Mouse (Mus musculus) kidney, embryonic 14.5 days (tissue): ENCODE measurements around the gene Tgfbr3. TPM values are rescaled to one million over a fixed set of nuclear protein-coding genes. Genes with fewer than 3 reads are reported as not detected.

ENCODE experiments used
- ATAC-seq: fragments of 200-750 bp; cut with Nextera tagmentation; 2 replicates; pipeline ENCODE4 v1.8.0; 2017; ENCODE audit warnings: moderate number of reproducible peaks, mild to moderate bottlenecking, moderate TSS enrichment, moderate library complexity; ENCODE audit not compliant: low FRiP score, low TSS enrichment
- H3K27ac ChIP-seq: fragments of 300-500 bp; sonication (generic); 2 replicates; pipeline ENCODE4 v1.5.1; 2014; ENCODE audit warnings: low read depth, mild to moderate bottlenecking, low read length, moderate library complexity, mixed read lengths
- H3K27me3 ChIP-seq: fragments of 300-500 bp; sonication (generic); 2 replicates; pipeline ENCODE4 v1.6.1; 2014; ENCODE audit warnings: mild to moderate bottlenecking, low read length; ENCODE audit not compliant: control insufficient read depth, insufficient read depth
- H3K36me3 ChIP-seq: fragments of 300-500 bp; sonication (generic); 2 replicates; pipeline ENCODE4 v1.6.1; 2014; ENCODE audit warnings: low read length, mixed read lengths; ENCODE audit not compliant: control insufficient read depth, insufficient read depth
- H3K4me1 ChIP-seq: fragments of 300-500 bp; sonication (generic); 2 replicates; pipeline ENCODE4 v1.6.1; 2014; ENCODE audit warnings: low read length, mixed read lengths; ENCODE audit not compliant: control insufficient read depth, insufficient read depth
- H3K4me2 ChIP-seq: fragments of 300-500 bp; sonication (generic); replicated peaks from 2 replicates; pipeline ENCODE4 v1.6.1; 2014; ENCODE audit warnings: low read depth, mild to moderate bottlenecking, low read length
- H3K4me3 ChIP-seq: fragments of 300-500 bp; sonication (generic); 2 replicates; pipeline ENCODE4 v1.5.1; 2014; ENCODE audit warnings: mild to moderate bottlenecking, low read length
- H3K9ac ChIP-seq: fragments of 300-500 bp; sonication (generic); 2 replicates; pipeline ENCODE4 v1.6.1; 2014; ENCODE audit warnings: low read depth, mild to moderate bottlenecking, low read length, moderate library complexity
- H3K9me3 ChIP-seq: fragments of 300-500 bp; sonication (generic); 2 replicates; pipeline ENCODE4 v1.6.1; 2016; ENCODE audit warnings: low read length; ENCODE audit not compliant: control insufficient read depth
- WGBS: fragments of 180-500 bp; shearing (Covaris S2); extraction: QIAGEN DNeasy Blood & Tissue Kit; methylation state at CpG from one replicate; pipeline ENCODE4 v1.1.7; 2014; 5-methylcytosine and 5-hydroxymethylcytosine counted together
- polyA plus RNA-seq: library from polyadenylated mRNA; unstranded; fragments of >200 nt; fragmentation: Nextera tagmentation; extraction: Ambion mirVana; gene quantifications from 2 replicates; pipeline ENCODE4 v1.2.1, GENCODE M21; 2014

Gene Tgfbr3
- polyA plus RNA-seq, 1 experiment from 2014 or later, result 18.0 TPM

- Histone ChIP-seq H3K4me1 (peaks cover 8% of the 10 kb centered on the region), H3K9me3 (no peaks in the 10 kb centered on the region), H3K9ac (no peak overlapping the region), H3K4me3 (no peak overlapping the region), H3K4me2 (no peak overlapping the region), H3K27me3 (no peaks in the 10 kb centered on the region), H3K27ac (no peak overlapping the region), H3K36me3 (no peaks in the 10 kb centered on the region)
- WGBS, result 92% methylated on average over 5 of the region's 5 CpGs
- no peak for ATAC-seq
Measured at GRCm38 (mm10) chr5:107179194-107179593, 110.2 kb downstream of the Tgfbr3 start.

- Histone ChIP-seq H3K27ac (no peak overlapping the region), H3K9me3 (no peaks in the 10 kb centered on the region), H3K27me3 (no peaks in the 10 kb centered on the region), H3K36me3 (no peaks in the 10 kb centered on the region), H3K4me1 (no peaks in the 10 kb centered on the region), H3K4me3 (no peak overlapping the region), H3K9ac (no peak overlapping the region), H3K4me2 (no peak overlapping the region)
- WGBS, result 58% methylated on average over 6 of the region's 6 CpGs
- no peak for ATAC-seq
Measured at GRCm38 (mm10) chr5:107177791-107178190, 111.6 kb downstream of the Tgfbr3 start.

- WGBS, result 69% methylated on average over 2 of the region's 2 CpGs
- no peaks in the 10 kb centered on the region for H3K36me3 ChIP-seq
- ATAC-seq, result no peak
- H3K9ac ChIP-seq, result no peak overlapping the region
- no peaks in the 10 kb centered on the region for H3K4me1 ChIP-seq
- no peak overlapping the region for H3K4me2 ChIP-seq
- no peak overlapping the region for H3K4me3 ChIP-seq
- no peak overlapping the region for H3K27ac ChIP-seq
- no peaks in the 10 kb centered on the region for H3K27me3 ChIP-seq
- H3K9me3 ChIP-seq, result no peaks in the 10 kb centered on the region
Measured at GRCm38 (mm10) chr5:107177248-107177647, 112.2 kb downstream of the Tgfbr3 start.

GRCm38 (mm10) chr5:107176796-107177195 lies 112.6 kb downstream of the Tgfbr3 start:
- Histone ChIP-seq H3K36me3 (no peaks in the 10 kb centered on the region), H3K4me1 (no peaks in the 10 kb centered on the region), H3K9me3 (no peaks in the 10 kb centered on the region), H3K4me2 (no peak overlapping the region), H3K4me3 (no peak overlapping the region), H3K27me3 (no peaks in the 10 kb centered on the region), H3K27ac (no peak overlapping the region), H3K9ac (no peak overlapping the region)
- WGBS, result 61% methylated on average over 4 of the region's 4 CpGs
- ATAC-seq, result no peak

GRCm38 (mm10) chr5:107176196-107176595 lies 113.2 kb downstream of the Tgfbr3 start:
- ATAC-seq, result no peak
- no peaks in the 10 kb centered on the region for H3K36me3 ChIP-seq
- H3K27me3 ChIP-seq, result no peaks in the 10 kb centered on the region
- H3K4me1 ChIP-seq, result no peaks in the 10 kb centered on the region
- no peak overlapping the region for H3K4me2 ChIP-seq
- no peak overlapping the region for H3K4me3 ChIP-seq
- 81% methylated on average over 4 of the region's 4 CpGs for WGBS
- H3K9ac ChIP-seq, result no peak overlapping the region
- H3K9me3 ChIP-seq, result no peaks in the 10 kb centered on the region
- H3K27ac ChIP-seq, result no peak overlapping the region

GRCm38 (mm10) chr5:107174188-107174587 lies 115.2 kb downstream of the Tgfbr3 start:
- Histone ChIP-seq H3K4me3 (no peak overlapping the region), H3K27me3 (no peaks in the 10 kb centered on the region), H3K9me3 (no peaks in the 10 kb centered on the region), H3K36me3 (no peaks in the 10 kb centered on the region), H3K27ac (no peak overlapping the region), H3K4me2 (no peak overlapping the region), H3K4me1 (no peaks in the 10 kb centered on the region), H3K9ac (no peak overlapping the region)
- ATAC-seq, result no peak

- Histone ChIP-seq H3K9ac (no peak overlapping the region), H3K36me3 (no peaks in the 10 kb centered on the region), H3K4me2 (no peak overlapping the region), H3K27ac (no peak overlapping the region), H3K4me3 (no peak overlapping the region), H3K4me1 (no peaks in the 10 kb centered on the region; the same call in 1 of the 2 replicates), H3K9me3 (no peaks in the 10 kb centered on the region), H3K27me3 (no peaks in the 10 kb centered on the region)
- ATAC-seq, result no peak
- 98% methylated on average over 2 of the region's 2 CpGs for WGBS
Measured at GRCm38 (mm10) chr5:107173483-107173882, 115.9 kb downstream of the Tgfbr3 start.

GRCm38 (mm10) chr5:107171861-107172260 lies 117.6 kb downstream of the Tgfbr3 start:
- Histone ChIP-seq H3K27me3 (no peaks in the 10 kb centered on the region), H3K9me3 (no peaks in the 10 kb centered on the region), H3K36me3 (no peaks in the 10 kb centered on the region), H3K9ac (no peak overlapping the region), H3K4me2 (no peak overlapping the region), H3K27ac (no peak overlapping the region), H3K4me3 (no peak overlapping the region), H3K4me1 (peaks cover 14% of the 10 kb centered on the region)
- no peak for ATAC-seq
- 73% methylated on average over 7 of the region's 7 CpGs for WGBS

- no peak overlapping the region for H3K27ac ChIP-seq
- H3K4me3 ChIP-seq, result no peak overlapping the region
- WGBS, result 83% methylated on average over 5 of the region's 5 CpGs
- peaks cover 26% of the 10 kb centered on the region for H3K4me1 ChIP-seq
- no peaks in the 10 kb centered on the region for H3K36me3 ChIP-seq
- no peak overlapping the region for H3K4me2 ChIP-seq
- H3K27me3 ChIP-seq, result no peaks in the 10 kb centered on the region
- no peaks in the 10 kb centered on the region for H3K9me3 ChIP-seq
- no peak overlapping the region for H3K9ac ChIP-seq
- ATAC-seq, result no peak
Measured at GRCm38 (mm10) chr5:107169796-107170195, 119.6 kb downstream of the Tgfbr3 start.
